Mouse (Mus musculus) intestine, embryonic 15.5 days (tissue): ENCODE data around the gene Cdc42. TPM values are rescaled to one million over a fixed set of nuclear protein-coding genes. Genes with fewer than 3 reads are reported as not detected.

Experiments
- ATAC-seq: fragments of 200-750 bp; cut with Nextera tagmentation; 2 replicates; pipeline ENCODE4 v1.8.0; 2017; ENCODE audit warnings: moderate TSS enrichment, moderate library complexity
- H3K27ac ChIP-seq: fragments of 300-500 bp; sonication (generic); 2 replicates; pipeline ENCODE4 v1.5.1; 2015; ENCODE audit warnings: mild to moderate bottlenecking, inconsistent platforms
- H3K27me3 ChIP-seq: fragments of 300-500 bp; sonication (generic); replicated peaks from 2 replicates; pipeline ENCODE4 v1.6.1; 2015; ENCODE audit warnings: inconsistent platforms
- H3K36me3 ChIP-seq: fragments of 300-500 bp; sonication (generic); 2 replicates; pipeline ENCODE4 v1.6.1; 2015; ENCODE audit warnings: inconsistent platforms
- H3K4me1 ChIP-seq: fragments of 300-500 bp; sonication (generic); replicated peaks from 2 replicates; pipeline ENCODE4 v1.6.1; 2015; ENCODE audit warnings: inconsistent platforms
- H3K4me2 ChIP-seq: fragments of 300-500 bp; sonication (generic); replicated peaks from 2 replicates; pipeline ENCODE4 v1.6.1; 2015; ENCODE audit warnings: mild to moderate bottlenecking, inconsistent platforms
- H3K4me3 ChIP-seq: fragments of 300-500 bp; sonication (generic); replicated peaks from 2 replicates; pipeline ENCODE4 v1.5.1; 2015; ENCODE audit warnings: inconsistent platforms
- H3K9ac ChIP-seq: fragments of 300-500 bp; sonication (generic); 2 replicates; pipeline ENCODE4 v1.6.1; 2015; ENCODE audit warnings: inconsistent platforms
- H3K9me3 ChIP-seq: fragments of 300-500 bp; sonication (generic); 2 replicates; pipeline ENCODE4 v1.6.1; 2016; ENCODE audit warnings: inconsistent platforms
- WGBS: fragments of 180-500 bp; shearing (Covaris S2); methylation state at CpG from one replicate; pipeline ENCODE4 v1.1.7; 2015; 5-methylcytosine and 5-hydroxymethylcytosine counted together
- polyA plus RNA-seq: library from polyadenylated mRNA; unstranded; fragments of >200 nt; fragmentation: Nextera tagmentation; extraction: Ambion mirVana; gene quantifications from 2 replicates; pipeline ENCODE4 v1.2.1, GENCODE M21; 2015

Cdc42 gene
- polyA plus RNA-seq, 1 experiment from 2014 or later: 697 TPM

DNA sequence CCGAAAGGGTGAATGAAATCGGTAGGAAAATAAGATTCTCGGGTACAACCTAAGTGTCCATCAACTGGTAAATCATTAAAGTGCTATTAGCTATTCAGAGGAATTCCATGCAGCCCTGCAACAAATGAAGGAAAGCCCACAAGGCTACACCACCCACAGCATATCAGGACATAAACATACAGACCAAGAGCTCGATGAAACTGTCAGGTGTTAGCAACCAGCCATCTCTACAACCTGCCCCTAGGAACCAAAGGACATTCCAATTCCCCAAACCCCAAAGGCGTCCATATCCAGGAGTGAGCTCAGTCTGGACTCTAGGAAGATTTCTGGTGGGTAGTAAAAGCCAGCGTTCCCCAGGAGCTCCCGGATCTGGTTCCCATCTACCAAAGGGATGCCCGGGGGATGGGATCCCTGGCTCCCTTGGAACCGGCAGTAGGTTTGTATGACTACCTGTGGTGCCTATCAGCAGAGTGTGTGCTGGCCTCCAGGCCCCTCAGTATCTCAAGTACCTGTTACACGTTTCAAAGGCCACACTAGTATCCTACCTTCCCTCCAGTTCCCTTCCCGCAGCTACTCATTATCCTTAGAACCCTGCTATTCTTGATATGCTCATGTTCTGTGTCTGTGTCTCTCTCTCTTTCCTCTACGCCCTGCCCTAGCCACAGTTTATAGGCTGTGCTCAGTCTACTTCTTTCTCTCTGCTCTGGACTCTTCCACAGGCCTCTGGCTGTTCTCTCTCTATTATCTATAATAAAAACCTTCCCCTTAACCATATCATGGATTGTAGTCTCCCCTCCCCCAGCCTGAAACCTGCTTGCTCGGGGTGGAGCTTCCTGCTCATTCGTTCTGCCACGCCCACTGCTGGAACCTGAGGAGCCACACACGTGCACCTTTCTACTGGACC is 23.4 kb upstream of the Cdc42 start:
- Histone ChIP-seq H3K9me3 (no peaks in the 10 kb centered on the region), H3K9ac (peak overlapping the region; percentile 17; the same call in 1 of the 2 replicates), H3K36me3 (no peaks in the 10 kb centered on the region), H3K4me1 (0 out of 2 replicates have a peak, but pooled peaks cover 6% of the 10 kb centered on the region), H3K27me3 (no peaks in the 10 kb centered on the region), H3K4me2 (peak overlapping the region; percentile 33), H3K27ac (peak overlapping the region; percentile 83), H3K4me3 (0 out of 2 replicates have a peak overlapping the region, but pooled peaks have one; percentile 3)
- 26% methylated on average over 16 of the region's 16 CpGs for WGBS
- ATAC-seq: peak; percentile 94

DNA sequence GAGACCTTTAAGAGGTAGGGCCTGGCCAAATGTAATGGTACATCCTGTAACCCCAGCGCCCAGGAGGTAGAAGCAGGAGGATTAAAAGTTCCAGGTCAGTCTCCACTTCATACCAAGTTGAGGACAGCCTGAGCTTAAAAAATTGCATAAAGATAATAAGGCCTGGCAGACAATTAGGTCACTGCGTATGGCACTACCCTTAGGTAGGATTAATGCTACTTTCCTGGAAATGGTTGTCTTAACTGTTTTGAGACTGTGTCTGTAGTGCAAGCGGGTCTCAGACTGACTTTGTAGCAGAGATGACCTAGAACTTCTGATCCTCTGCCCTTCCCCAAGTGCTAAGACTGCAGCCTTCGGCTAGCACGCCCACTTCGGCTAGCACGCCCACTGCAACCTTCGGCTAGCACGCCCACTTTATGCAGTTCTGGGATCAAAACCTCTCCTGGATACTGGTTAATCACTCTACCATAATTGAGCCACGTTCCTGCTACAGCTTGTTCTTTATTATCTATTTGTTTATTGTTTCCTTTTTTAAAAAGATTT is 22.3 kb upstream of the Cdc42 start:
- Histone ChIP-seq H3K9me3 (no peaks in the 10 kb centered on the region), H3K9ac (no peak overlapping the region), H3K4me1 (0 out of 2 replicates have a peak, but pooled peaks cover 10% of the 10 kb centered on the region), H3K27ac (no peak overlapping the region), H3K4me3 (no peak overlapping the region), H3K4me2 (no peak overlapping the region), H3K27me3 (no peaks in the 10 kb centered on the region), H3K36me3 (no peaks in the 10 kb centered on the region)
- WGBS: 83% methylated on average over 10 of the region's 10 CpGs
- no peak for ATAC-seq

DNA sequence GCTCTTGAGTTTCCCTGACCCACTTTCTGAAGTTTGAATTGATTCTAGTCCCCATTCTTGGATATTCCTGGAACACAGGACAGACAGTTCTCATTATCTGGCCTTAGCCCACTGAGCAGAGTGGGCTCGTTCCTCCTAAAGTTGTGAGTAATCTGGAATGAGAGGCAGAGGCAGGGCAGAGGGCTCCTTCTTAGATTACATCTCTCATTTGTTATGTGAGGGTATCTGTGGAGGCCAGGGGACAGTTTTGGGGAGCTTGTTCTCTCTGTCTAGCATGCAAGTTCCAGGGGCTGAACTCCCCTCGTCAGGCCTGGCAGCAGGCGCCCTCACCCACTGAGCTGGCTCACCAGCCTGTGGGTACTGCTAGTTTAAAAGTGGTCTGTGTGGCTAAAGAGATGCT is 21.6 kb upstream of the Cdc42 start:
- Histone ChIP-seq H3K27ac (no peak overlapping the region), H3K27me3 (no peaks in the 10 kb centered on the region), H3K4me2 (no peak overlapping the region), H3K9me3 (no peaks in the 10 kb centered on the region), H3K4me3 (no peak overlapping the region), H3K36me3 (no peaks in the 10 kb centered on the region), H3K4me1 (0 out of 2 replicates have a peak, but pooled peaks cover 10% of the 10 kb centered on the region), H3K9ac (no peak overlapping the region)
- WGBS: 87% methylated on average over 3 of the region's 3 CpGs
- ATAC-seq: no peak

DNA sequence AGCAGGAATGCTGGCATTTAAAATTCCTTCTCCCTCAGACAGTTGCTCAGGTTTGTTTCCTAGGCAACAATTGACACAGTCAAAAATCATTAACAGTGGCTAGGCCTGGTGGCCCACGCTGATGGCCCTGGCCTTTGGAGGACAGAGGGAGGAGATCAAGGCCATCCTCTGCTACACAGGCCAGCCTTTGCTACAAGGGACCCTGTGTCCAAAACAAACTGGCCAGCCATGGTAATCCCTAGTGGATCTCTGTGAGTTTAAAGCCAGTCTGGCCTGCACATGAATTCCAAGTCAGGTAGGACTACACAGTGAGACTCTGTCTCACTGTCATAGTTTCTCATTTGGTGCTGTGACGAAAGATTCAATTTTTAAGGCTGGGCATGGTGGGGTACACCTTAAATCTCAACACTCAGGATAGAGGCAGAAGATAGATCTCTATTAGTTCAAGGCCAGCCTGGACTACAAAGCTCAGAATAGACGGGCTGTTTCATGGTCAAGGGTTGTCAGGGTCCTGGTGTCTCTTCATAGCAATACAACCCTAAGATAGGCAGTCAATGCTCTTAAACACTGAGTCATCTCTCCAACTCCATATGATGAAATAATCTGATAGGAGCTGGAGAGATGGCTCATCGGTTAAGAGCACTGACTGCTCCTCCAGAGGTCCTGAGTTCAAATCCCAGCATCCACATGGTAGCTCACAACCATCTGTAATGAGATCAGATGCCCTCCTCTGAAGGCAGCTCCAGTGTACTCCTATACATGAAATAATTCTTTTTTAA is 20.2 kb upstream of the Cdc42 start:
- Histone ChIP-seq H3K27ac (no peak overlapping the region), H3K36me3 (no peaks in the 10 kb centered on the region), H3K9ac (no peak overlapping the region), H3K4me2 (no peak overlapping the region), H3K4me1 (0 out of 2 replicates have a peak, but pooled peaks cover 12% of the 10 kb centered on the region), H3K27me3 (no peaks in the 10 kb centered on the region), H3K9me3 (no peaks in the 10 kb centered on the region), H3K4me3 (no peak overlapping the region)
- ATAC-seq: no peak
- WGBS: 75% methylated on average over 4 of the region's 4 CpGs

DNA sequence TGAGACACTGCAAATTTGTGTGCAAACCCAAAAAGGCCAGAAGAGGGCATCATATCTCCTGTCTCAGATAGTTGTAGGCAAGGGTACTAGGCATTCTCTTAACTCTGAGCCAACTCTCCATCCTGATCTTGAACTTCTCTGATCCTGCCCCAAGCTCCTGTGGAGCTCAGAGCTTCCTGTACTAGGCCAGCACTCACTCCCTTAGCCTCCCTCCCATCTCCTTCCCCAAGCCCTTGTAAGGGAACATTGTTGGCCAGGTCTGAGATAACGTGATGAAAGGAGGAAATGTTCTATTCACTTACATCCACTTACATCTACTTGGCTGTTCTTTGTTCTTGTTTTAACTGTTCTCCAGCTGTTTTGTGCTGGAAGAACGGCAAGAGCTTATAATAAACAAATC is 19.3 kb upstream of the Cdc42 start:
- H3K27ac ChIP-seq: no peak overlapping the region
- no peak for ATAC-seq
- H3K4me3 ChIP-seq: no peak overlapping the region
- H3K9me3 ChIP-seq: no peaks in the 10 kb centered on the region
- H3K27me3 ChIP-seq: no peaks in the 10 kb centered on the region
- H3K9ac ChIP-seq: no peak overlapping the region
- no peak overlapping the region for H3K4me2 ChIP-seq
- H3K36me3 ChIP-seq: no peaks in the 10 kb centered on the region
- 57% methylated on average over 2 of the region's 2 CpGs for WGBS
- 0 out of 2 replicates have a peak, but pooled peaks cover 14% of the 10 kb centered on the region for H3K4me1 ChIP-seq

DNA sequence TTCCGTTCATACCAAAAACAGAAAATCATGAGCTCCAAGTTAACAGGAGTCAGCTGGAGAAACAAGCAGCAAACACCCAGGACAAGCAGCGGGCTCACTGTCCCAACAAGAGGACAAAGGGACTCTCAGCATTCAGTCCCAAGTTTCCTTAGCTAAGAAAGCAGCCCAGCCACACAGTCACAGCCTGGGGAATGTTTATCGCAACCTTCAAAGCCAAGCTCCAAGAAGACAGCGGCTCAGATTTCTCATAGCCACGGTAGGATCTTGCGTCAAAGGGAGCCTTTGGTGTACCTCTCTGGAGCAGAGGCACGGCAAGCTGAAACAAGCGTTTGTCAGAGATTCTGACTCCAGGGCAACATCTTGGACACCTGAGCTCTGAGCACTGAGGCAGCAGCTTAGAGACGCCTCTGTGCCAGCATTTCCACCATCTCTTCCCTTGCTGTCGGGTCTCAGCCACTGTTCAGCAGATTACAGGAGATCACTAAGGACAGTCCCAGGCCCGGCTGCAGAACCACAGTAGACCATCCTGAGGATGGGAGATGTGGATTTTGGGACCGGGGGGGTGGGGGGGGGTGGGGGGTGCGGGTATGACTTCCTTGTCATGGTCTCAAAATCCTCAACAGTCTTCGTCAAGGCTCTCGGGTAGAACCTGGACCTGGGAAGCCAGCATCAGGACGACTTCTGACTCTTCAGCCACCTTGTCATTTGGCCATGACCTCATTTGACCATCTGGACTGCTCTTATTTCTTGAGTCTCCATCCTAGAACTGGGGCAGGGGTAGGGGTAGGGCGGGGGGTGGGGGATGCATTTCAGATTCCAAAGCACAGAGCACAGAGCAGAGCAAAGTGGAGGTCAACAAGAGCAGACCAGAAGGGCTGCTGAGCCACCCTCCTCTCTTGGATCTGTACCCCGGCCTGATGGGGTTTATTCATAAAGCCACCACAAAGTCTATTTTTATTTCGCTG is 18.1 kb upstream of the Cdc42 start:
- H3K4me2 ChIP-seq: no peak overlapping the region
- peak overlapping the region; percentile 13; the same call in 1 of the 2 replicates for H3K27ac ChIP-seq
- 43% methylated on average over 19 of the region's 19 CpGs for WGBS
- no peaks in the 10 kb centered on the region for H3K36me3 ChIP-seq
- no peak for ATAC-seq
- no peak overlapping the region for H3K4me3 ChIP-seq
- H3K9me3 ChIP-seq: no peaks in the 10 kb centered on the region
- no peaks in the 10 kb centered on the region for H3K27me3 ChIP-seq
- no peak overlapping the region for H3K9ac ChIP-seq
- peaks cover 10% of the 10 kb centered on the region; the same call in 1 of the 2 replicates for H3K4me1 ChIP-seq

DNA sequence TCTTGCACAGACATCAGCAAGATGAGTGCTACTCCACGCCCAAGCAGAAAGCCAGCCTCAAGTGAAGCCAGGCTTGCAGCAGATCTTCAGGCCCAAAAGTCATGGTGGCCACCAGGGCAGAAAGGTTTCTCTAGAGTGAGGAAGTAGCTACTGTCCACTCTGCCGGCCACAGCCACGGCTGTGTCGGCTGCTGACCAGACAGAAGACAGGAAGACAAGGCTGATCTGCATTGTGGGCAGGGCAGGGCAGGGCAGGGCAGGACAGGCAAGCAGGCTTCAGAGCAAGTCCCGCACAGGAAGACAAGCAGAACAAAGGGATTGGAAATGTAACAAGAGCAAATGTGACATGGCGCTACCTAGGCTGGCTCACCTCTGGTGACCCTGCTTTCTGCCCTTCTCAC is 16.2 kb upstream of the Cdc42 start:
- no peak overlapping the region for H3K4me2 ChIP-seq
- peak overlapping the region; percentile 13; the same call in 1 of the 2 replicates for H3K27ac ChIP-seq
- H3K4me1 ChIP-seq: peaks cover 19% of the 10 kb centered on the region; the same call in 1 of the 2 replicates
- H3K27me3 ChIP-seq: no peaks in the 10 kb centered on the region
- no peak overlapping the region for H3K9ac ChIP-seq
- no peak overlapping the region for H3K4me3 ChIP-seq
- H3K9me3 ChIP-seq: no peaks in the 10 kb centered on the region
- no peaks in the 10 kb centered on the region for H3K36me3 ChIP-seq
- ATAC-seq: no peak
- 52% methylated on average over 6 of the region's 6 CpGs for WGBS

DNA sequence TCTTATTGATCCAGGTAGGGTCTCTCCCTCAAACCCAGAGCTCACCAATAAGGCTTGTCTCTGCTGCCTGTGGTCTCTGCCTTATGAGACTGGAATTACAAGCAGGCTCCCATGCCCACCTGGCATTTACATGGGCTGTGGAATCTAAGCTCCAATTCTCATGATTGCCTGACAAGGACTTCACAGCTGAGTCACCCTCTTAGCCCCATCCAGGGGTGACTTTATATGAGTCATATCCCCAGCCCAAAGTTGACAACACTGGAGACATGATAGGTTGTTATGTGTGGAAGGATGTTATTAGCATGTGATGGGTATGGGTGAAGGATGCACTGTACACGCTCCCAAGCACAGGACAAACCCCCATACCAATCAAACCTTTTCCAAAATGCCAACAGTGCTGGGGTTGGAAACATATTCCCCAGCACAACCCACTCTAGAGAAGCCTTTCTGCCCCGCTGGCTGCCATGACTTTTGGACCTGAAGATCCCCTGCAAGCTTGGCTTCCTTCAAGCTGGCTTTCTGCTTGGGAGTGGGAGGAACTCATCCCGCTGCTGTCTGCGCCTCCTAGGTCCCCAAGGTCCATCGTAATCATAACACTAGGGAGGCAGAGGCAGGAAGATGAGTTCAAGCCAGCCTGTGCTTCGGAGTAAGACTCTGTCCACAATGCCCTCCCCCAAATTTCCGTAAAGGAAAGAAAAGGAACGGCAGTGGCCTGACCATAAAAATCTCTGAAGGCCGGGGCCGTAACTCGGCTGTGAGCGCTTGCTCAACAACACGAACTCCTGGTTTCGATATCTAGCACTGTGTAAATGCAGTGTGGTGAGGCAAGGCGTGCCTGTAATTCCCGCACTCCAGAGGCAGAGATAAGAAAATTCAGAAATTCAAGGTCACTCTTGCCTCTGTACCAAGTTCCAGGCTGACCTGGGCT is 14.3 kb upstream of the Cdc42 start:
- no peak overlapping the region for H3K4me3 ChIP-seq
- peak overlapping the region; percentile 22 for H3K4me2 ChIP-seq
- H3K27me3 ChIP-seq: no peaks in the 10 kb centered on the region
- no peaks in the 10 kb centered on the region for H3K9me3 ChIP-seq
- no peaks in the 10 kb centered on the region for H3K36me3 ChIP-seq
- peak; percentile 83 for ATAC-seq
- H3K27ac ChIP-seq: peak overlapping the region; percentile 83
- H3K9ac ChIP-seq: no peak overlapping the region
- peaks cover 29% of the 10 kb centered on the region for H3K4me1 ChIP-seq
- WGBS: 67% methylated on average over 16 of the region's 16 CpGs

DNA sequence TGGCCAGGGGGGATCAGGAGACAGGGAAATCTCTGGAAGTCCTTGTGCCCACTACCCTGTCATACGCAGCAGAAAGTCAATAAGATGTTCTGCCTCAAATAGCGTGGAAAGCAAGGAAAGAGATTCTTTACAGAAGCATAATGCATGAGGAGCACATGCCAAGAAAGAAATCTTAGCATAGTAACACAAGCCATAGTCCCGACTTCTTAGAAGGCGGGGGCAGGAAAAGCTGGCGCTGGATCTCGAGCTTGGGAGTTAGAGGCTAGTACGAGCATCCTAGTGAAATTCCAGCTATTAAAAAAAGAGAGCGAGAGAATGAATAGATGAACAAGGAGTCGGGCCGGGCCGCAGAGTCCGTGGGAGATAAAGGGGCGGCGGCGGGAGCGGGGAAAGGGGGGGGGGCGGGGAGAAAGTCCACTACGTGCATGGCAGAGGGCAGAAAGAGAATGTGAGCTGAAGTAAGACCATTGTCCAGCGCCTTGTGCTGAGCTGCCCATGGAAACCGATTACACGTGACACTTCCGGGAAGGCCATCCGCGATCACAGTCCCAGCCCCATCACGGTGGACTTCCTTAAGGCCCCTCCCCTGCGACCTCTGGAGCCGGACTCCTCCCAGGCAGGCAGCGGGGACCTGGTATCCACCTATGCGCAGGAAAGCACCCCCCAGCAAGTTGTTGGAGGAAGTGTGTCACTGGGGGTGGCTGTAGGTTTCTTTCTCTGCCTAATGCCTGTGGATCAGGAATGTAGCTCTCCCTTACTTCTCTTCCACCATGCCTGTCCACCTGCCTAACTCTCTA is 12.6 kb upstream of the Cdc42 start:
- Histone ChIP-seq H3K4me2 (peak overlapping the region; percentile 69), H3K27ac (peak overlapping the region; percentile 58), H3K36me3 (no peaks in the 10 kb centered on the region), H3K9me3 (no peaks in the 10 kb centered on the region), H3K9ac (peak overlapping the region; percentile 34), H3K4me3 (peak overlapping the region; percentile 26), H3K4me1 (peaks cover 26% of the 10 kb centered on the region), H3K27me3 (no peaks in the 10 kb centered on the region)
- peak; percentile 69 for ATAC-seq
- 11% methylated on average over 28 of the region's 29 CpGs for whole genome bisulfite sequencing

DNA sequence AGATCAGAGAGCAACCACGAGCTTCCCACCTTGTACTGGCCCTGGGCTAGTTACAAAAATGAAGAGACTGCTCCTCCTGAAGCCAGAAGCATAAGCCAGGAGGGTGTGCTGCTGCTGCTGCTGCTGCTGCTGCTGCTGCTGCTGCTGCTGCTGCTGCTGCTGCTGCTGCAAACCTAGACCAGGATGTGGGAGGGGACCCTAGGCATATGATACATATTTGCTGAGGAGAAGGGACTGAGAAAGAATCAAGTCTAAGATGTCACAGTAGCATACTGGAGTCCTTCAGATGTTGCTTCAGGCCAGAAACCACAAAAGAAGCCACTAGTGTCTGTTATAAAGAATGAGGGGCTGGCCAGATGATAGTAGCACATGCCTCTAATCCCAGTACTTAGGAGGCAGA is 10.7 kb upstream of the Cdc42 start:
- Histone ChIP-seq H3K36me3 (no peaks in the 10 kb centered on the region), H3K9ac (no peak overlapping the region), H3K27ac (peak overlapping the region; percentile 67; the same call in 1 of the 2 replicates), H3K27me3 (no peaks in the 10 kb centered on the region), H3K4me1 (peaks cover 23% of the 10 kb centered on the region), H3K4me3 (no peak overlapping the region), H3K4me2 (0 out of 2 replicates have a peak overlapping the region, but pooled peaks have one; percentile 11), H3K9me3 (no peaks in the 10 kb centered on the region)
- ATAC-seq: no peak
- 29% methylated on average over 1 of the region's 1 CpGs for WGBS
